Mouse (Mus musculus) intestine, postnatal 0 days (tissue): ENCODE results near the gene Zfp526. TPM values are rescaled to one million over a fixed set of nuclear protein-coding genes. Genes with fewer than 3 reads are reported as not detected.
"Not testable (repeated sequence)": the region's sequence is repeated elsewhere in the genome, so short reads cannot be mapped to it uniquely, and the experiment has no call there.

Source experiments
- ATAC-seq: fragments of 200-750 bp; cut with Nextera tagmentation; 2 replicates; pipeline ENCODE4 v1.8.0; 2017; ENCODE audit warnings: mild to moderate bottlenecking, moderate TSS enrichment, moderate library complexity
- H3K27ac ChIP-seq: fragments of 300-500 bp; sonication (generic); 2 replicates; pipeline ENCODE4 v1.5.1; 2014; ENCODE audit warnings: mild to moderate bottlenecking, low read depth, low read length, moderate library complexity
- H3K27me3 ChIP-seq: fragments of 300-500 bp; sonication (generic); replicated peaks from 2 replicates; pipeline ENCODE4 v1.6.1; 2014; ENCODE audit warnings: low read length, mixed read lengths; ENCODE audit not compliant: control insufficient read depth, insufficient read depth
- H3K36me3 ChIP-seq: fragments of 300-500 bp; sonication (generic); 2 replicates; pipeline ENCODE4 v1.6.1; 2014; ENCODE audit warnings: mild to moderate bottlenecking, moderate library complexity; ENCODE audit not compliant: control insufficient read depth, insufficient read depth
- H3K4me1 ChIP-seq: fragments of 300-500 bp; sonication (generic); replicated peaks from 2 replicates; pipeline ENCODE4 v1.6.1; 2014; ENCODE audit warnings: antibody characterized with exemption, low read length, mixed read lengths; ENCODE audit not compliant: control insufficient read depth, insufficient read depth
- H3K4me2 ChIP-seq: fragments of 300-500 bp; sonication (generic); replicated peaks from 2 replicates; pipeline ENCODE4 v1.6.1; 2014; ENCODE audit warnings: low read depth, mild to moderate bottlenecking, moderate library complexity
- H3K4me3 ChIP-seq: fragments of 300-500 bp; sonication (generic); 2 replicates; pipeline ENCODE4 v1.5.1; 2014; ENCODE audit warnings: low read depth, low read length
- H3K9ac ChIP-seq: fragments of 300-500 bp; sonication (generic); 2 replicates; pipeline ENCODE4 v1.6.1; 2014; ENCODE audit warnings: mild to moderate bottlenecking, low read depth, low read length
- H3K9me3 ChIP-seq: fragments of 300-500 bp; sonication (generic); 2 replicates; pipeline ENCODE4 v1.6.1; 2016; ENCODE audit warnings: mixed run types; ENCODE audit not compliant: control insufficient read depth
- CTCF ChIP-seq: sonication (generic); IDR thresholded peaks from 2 replicates; pipeline ENCODE4 v1.5.1; 2016; ENCODE audit warnings: low read depth, mild to moderate bottlenecking, control low read depth, antibody characterized with exemption, moderate library complexity
- WGBS: fragments of 180-500 bp; shearing (Covaris S2); extraction: QIAGEN DNeasy Blood & Tissue Kit; methylation state at CpG from one replicate; pipeline ENCODE4 v1.1.7; 2014; 5-methylcytosine and 5-hydroxymethylcytosine counted together
- polyA plus RNA-seq: library from polyadenylated mRNA; unstranded; fragments of >200 nt; fragmentation: Nextera tagmentation; extraction: Ambion mirVana; gene quantifications from 2 replicates; pipeline ENCODE4 v1.2.1, GENCODE M21; 2015

The Zfp526 gene
- polyA plus RNA-seq, 1 experiment from 2014 or later = 1.1 TPM

DNA sequence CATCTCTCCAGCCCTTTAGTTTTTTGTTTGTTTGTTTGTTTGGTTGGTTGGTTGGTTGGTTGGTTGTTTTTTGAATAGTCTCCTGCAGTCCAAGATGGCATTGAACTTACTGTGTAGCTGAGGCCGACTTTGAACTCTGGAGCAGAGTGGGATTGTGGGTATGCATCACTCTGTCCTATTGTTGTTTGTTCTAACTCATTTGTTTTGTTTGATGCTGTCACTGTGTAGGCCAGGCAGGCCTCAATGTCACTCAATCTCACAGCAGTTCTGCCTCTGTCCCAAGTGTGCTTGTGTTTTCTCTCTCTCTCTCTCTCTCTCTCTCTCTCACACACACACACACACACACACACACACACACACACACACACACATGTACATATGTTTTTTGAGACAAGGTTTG is 40.7 kb downstream of the Zfp526 start:
- Histone ChIP-seq H3K36me3 (no peaks in the 10 kb centered on the region), H3K9me3 (no peaks in the 10 kb centered on the region), H3K9ac (no peak overlapping the region), H3K4me3 (no peak overlapping the region), H3K27me3 (no peaks in the 10 kb centered on the region), H3K27ac (no peak overlapping the region), H3K4me2 (no peak overlapping the region), H3K4me1 (no peaks in the 10 kb centered on the region; the same call in 1 of the 2 replicates)
- 78% methylated on average over 1 of the region's 1 CpGs for WGBS
- TF ChIP-seq CTCF = no peak
- ATAC-seq = no peak

DNA sequence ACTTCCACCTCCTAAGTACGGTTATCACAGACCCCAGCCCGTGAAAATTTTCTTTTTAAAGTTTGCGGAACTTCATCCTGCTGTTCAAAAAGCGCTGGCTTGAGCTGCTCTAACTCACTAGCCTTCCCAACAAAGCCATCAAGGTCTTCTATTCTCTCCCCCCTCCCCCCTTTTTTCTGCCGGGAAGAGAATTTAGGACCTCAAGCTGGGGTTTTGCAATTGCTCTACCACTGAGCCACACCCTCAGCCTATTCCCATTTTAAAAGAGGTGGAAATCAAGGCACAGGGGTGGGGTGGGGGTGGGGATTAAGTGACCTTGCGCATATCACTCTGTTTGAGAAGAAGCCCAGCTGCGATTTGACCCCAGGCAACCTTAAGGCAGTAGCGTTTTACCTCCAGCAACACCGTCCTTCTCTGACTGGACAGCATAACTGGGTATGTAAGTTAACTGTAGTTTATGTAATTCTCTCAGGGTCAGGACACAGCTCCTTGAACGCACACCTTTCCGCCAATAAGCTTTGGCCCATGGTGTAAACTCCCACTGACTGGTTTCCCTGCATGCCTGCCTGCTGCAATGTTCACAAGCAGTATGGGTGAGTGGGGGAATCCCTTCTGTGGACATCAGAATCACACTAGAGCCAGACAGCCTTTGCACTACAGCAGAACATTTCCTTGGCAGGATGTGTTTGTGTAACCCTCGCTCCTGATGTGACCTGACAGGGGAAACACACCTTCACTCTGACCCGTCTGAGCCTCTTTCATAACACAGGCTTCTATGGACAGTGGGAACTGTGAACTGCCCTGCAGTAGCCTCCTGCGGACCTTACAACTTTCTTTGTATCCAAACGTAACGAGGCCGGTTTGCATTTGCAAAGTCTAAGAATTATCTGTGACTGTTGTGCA is 43.0 kb downstream of the Zfp526 start:
- Histone ChIP-seq H3K4me1 (no peaks in the 10 kb centered on the region; the same call in 1 of the 2 replicates), H3K27ac (no peak overlapping the region), H3K4me2 (no peak overlapping the region), H3K9ac (no peak overlapping the region), H3K36me3 (no peaks in the 10 kb centered on the region), H3K4me3 (no peak overlapping the region), H3K27me3 (no peaks in the 10 kb centered on the region), H3K9me3 (no peaks in the 10 kb centered on the region)
- no peak for TF ChIP-seq CTCF
- 48% methylated on average over 17 of the region's 17 CpGs for WGBS
- no peak for ATAC-seq

DNA sequence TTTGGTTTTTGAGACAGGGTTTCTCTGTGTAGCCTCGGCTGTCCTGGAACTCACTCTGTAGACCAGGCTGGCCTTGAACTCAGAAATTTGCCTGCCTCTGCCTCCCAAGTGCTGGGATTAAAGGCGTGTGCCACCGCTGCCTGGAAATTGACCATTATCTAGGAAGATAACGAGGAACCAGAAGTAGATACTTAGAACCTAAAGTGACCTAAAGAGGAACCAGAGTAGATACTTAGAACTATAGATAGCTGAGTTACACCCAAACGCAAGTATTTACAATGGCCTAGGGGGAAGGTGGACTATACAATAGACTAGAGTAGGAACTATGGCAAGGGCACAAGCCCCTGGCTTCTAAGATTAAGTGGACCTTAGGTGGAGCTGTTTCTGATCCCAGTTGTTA is 44.5 kb downstream of the Zfp526 start:
- ATAC-seq = not testable (repeated sequence)
- 81% methylated on average over 5 of the region's 5 CpGs for WGBS

DNA sequence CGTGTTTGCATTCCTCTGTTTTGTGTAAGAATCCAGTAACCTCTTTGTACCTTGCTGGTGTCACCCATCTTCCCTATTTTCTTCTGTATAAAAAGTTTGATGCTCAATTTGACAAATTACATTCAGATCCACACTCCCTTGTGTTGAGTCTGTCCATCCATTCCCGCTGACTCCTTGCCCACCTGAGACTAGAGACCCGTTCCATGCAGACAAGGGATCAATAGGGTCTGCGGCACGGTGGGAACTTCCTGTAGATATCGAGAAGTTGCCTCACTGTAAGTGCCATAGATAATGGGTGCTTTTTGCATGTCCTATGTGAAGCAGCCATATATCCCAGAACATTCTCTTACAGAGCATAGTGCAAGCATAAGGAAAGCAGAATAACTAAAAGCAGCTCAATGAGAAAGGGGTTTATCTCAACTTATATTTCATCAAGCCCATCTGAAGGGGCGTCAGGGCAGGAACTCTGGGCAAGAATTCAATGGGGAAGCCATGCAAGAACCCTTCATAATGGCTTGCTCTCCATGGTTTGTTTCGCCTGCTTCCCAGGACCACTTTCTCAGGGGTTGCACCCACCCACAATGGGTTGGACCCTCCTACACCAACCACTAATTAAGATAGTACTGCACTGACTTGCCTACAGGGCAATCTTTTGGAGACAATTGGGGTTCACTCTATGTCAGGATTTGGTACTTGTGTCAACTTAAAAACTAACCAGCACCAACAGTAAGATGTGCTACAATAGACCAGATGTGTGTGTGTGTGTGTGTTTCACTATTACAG is 45.1 kb downstream of the Zfp526 start:
- Histone ChIP-seq H3K36me3 (peaks cover 7% of the 10 kb centered on the region; the same call in 1 of the 2 replicates), H3K9ac (no peak overlapping the region), H3K27ac (no peak overlapping the region), H3K9me3 (no peaks in the 10 kb centered on the region), H3K4me3 (no peak overlapping the region), H3K4me1 (no peaks in the 10 kb centered on the region; the same call in 1 of the 2 replicates), H3K4me2 (peak overlapping the region; percentile 59; the same call in 1 of the 2 replicates), H3K27me3 (no peaks in the 10 kb centered on the region)
- whole genome bisulfite sequencing = 87% methylated on average over 8 of the region's 8 CpGs
- no peak for TF ChIP-seq CTCF
- ATAC-seq = no peak

More for the DNA sequence above, 44.5 kb downstream of the Zfp526 start:
- not testable (repeated sequence) for H3K4me1 ChIP-seq, H3K4me3 ChIP-seq, H3K36me3 ChIP-seq, H3K27ac ChIP-seq, H3K9ac ChIP-seq, H3K4me2 ChIP-seq, H3K9me3 ChIP-seq, H3K27me3 ChIP-seq

DNA sequence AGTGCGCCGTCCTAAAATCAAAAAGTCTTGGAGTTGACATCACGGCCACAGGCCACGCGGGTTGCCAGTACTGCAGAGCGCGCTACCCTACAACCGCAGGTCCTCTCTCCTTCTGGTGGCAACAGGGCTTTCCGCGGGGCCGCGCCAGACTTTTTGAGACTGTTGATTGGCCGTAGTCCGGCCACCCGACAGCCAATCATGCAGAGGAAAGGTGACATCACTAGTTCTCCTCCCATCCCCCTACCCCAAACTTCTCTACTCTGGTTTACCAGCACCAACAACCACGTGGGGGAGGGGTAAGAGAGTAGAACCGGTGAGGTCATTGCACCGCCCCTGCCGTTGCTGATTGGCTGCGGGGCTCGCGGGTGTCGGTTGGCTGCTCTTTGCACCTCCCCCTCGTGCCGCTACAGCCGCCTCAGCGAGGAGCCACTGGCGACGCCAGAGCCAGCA is 46.1 kb downstream of the Zfp526 start, which contains the start of gene Cic:
TSS of gene Cic (plus strand) at position 404 of the 450 bp plus-strand sequence.
- peak within 1 kb of the TSS; percentile 87 for H3K27ac ChIP-seq
- H3K4me1 ChIP-seq = no peaks in the 10 kb centered on the region; the same call in 1 of the 2 replicates
- H3K9me3 ChIP-seq = no peaks in the 10 kb centered on the region
- peak within 1 kb of the TSS; percentile 77 for H3K9ac ChIP-seq
- TF ChIP-seq CTCF = 0 out of 2 replicates have a peak, but pooled peaks have one; percentile 6
- peak; percentile 87 for ATAC-seq
- WGBS = under 1% methylated on average over 29 of the region's 29 CpGs
- no peaks in the 10 kb centered on the region for H3K27me3 ChIP-seq
- peak within 1 kb of the TSS; percentile 72 for H3K4me2 ChIP-seq
- peaks cover 17% of the 10 kb centered on the region; the same call in 1 of the 2 replicates for H3K36me3 ChIP-seq
- H3K4me3 ChIP-seq = peak within 1 kb of the TSS; percentile 68
